Mouse (Mus musculus) granulocyte monocyte progenitor cell, adult 5-6 weeks (primary cell): ENCODE data around the gene Wfdc11. TPM values are rescaled to one million over a fixed set of nuclear protein-coding genes. Genes with fewer than 3 reads are reported as not detected.
A peak's percentile ranks its signal among the peaks of the same experiment; 100 is the strongest.
"Not testable (repeated sequence)": the region's sequence is repeated elsewhere in the genome, so short reads cannot be mapped to it uniquely, and the experiment has no call there.

Experiments used
- ATAC-seq: replicated peaks from 2 replicates; pipeline ENCODE4 v1.8.0; 2016; ENCODE audit warnings: mild to moderate bottlenecking, moderate TSS enrichment, inconsistent platforms; ENCODE audit not compliant: poor library complexity, severe bottlenecking
- total RNA-seq, 2 experiments: library from RNA; stranded (forward) in 1 of 2; stranded (reverse) in 1 of 2; fragments of 200-712, 200-1000 nt in 1 of 2; fragments of >200 nt in 1 of 2; fragmentation: Nextera tagmentation in 1 of 2; gene quantifications; 2 replicates each; pipeline ENCODE4 v1.2.3; 2014 to 2017

Gene Wfdc11
- total RNA-seq, 2 experiments from 2014 or later = not detected

GRCm38 (mm10) chr2:164641881-164642673 lies 31.8 kb downstream of the Wfdc11 start:
- ATAC-seq = no peak

GRCm38 (mm10) chr2:164641129-164641528 lies 32.8 kb downstream of the Wfdc11 start:
- ATAC-seq = peak; percentile 97

- no peak for ATAC-seq
Measured at GRCm38 (mm10) chr2:164638696-164639095, 35.2 kb downstream of the Wfdc11 start, which contains the start of gene Wfdc16. Gene Wfdc16 (minus strand): TSS chr2:164638796.

- no peak for ATAC-seq
Measured at GRCm38 (mm10) chr2:164635266-164635665, 38.6 kb downstream of the Wfdc11 start.

- no peak for ATAC-seq
Measured at GRCm38 (mm10) chr2:164621775-164622174, 52.1 kb downstream of the Wfdc11 start.

- ATAC-seq = no peak
Measured at GRCm38 (mm10) chr2:164619050-164619449, 54.8 kb downstream of the Wfdc11 start.

- ATAC-seq = no peak
Measured at GRCm38 (mm10) chr2:164615386-164615785, 58.5 kb downstream of the Wfdc11 start.

GRCm38 (mm10) chr2:164613471-164613870 lies 60.4 kb downstream of the Wfdc11 start, which contains the start of the genes Wfdc6b and Wfdc8:
Gene Wfdc6b (plus strand): TSS chr2:164613522.
Gene Wfdc8 (minus strand): TSS chr2:164613626.
- not testable (repeated sequence) for ATAC-seq

Other genes with a start within 250 kb of the Wfdc11 start
Only the 30 nearest of the 32 such genes appear.
- 30.4 and 35.3 TPM in 2 replicates for gene Sys1, start 217.1 kb downstream of the Wfdc11 start, total RNA-seq (2014; fragmentation: Nextera tagmentation)
- gene Sys1, start 217.1 kb downstream of the Wfdc11 start, total RNA-seq (2017) = 11.5 and 18.1 TPM in 2 replicates
- gene Gm20458, start 213.1 kb downstream of the Wfdc11 start, total RNA-seq (2014; fragmentation: Nextera tagmentation) = not detected in 2 replicates
- not detected in 2 replicates for gene Gm20458, start 213.1 kb downstream of the Wfdc11 start, total RNA-seq (2017)
- not detected in 2 replicates for gene Trp53tg5, start 200.4 kb downstream of the Wfdc11 start, total RNA-seq (2014; fragmentation: Nextera tagmentation)
- not detected in 2 replicates for gene Trp53tg5, start 200.4 kb downstream of the Wfdc11 start, total RNA-seq (2017)
- gene Dbndd2, start 188.0 kb downstream of the Wfdc11 start, total RNA-seq (2014; fragmentation: Nextera tagmentation) = 5.6 TPM in 1 of 2 replicates, not detected in the other
- 0.46 and 0.95 TPM in 2 replicates for gene Dbndd2, start 188.0 kb downstream of the Wfdc11 start, total RNA-seq (2017)
- 97.1 and 103 TPM in 2 replicates for gene Pigt, start 176.6 kb downstream of the Wfdc11 start, total RNA-seq (2014; fragmentation: Nextera tagmentation)
- gene Pigt, start 176.6 kb downstream of the Wfdc11 start, total RNA-seq (2017) = 27.2 and 27.5 TPM in 2 replicates
- not detected in 2 replicates for gene Wfdc2, start 111.7 kb downstream of the Wfdc11 start, total RNA-seq (2014; fragmentation: Nextera tagmentation)
- not detected in 2 replicates for gene Wfdc2, start 111.7 kb downstream of the Wfdc11 start, total RNA-seq (2017)
- not detected in 2 replicates for gene Spint3, start 100.6 kb downstream of the Wfdc11 start, total RNA-seq (2014; fragmentation: Nextera tagmentation)
- not detected in 2 replicates for gene Spint3, start 100.6 kb downstream of the Wfdc11 start, total RNA-seq (2017)
- gene Wfdc6a, start 88.6 kb downstream of the Wfdc11 start, total RNA-seq (2014; fragmentation: Nextera tagmentation) = not detected in 2 replicates
- not detected in 2 replicates for gene Wfdc6a, start 88.6 kb downstream of the Wfdc11 start, total RNA-seq (2017)
- not detected in 2 replicates for gene Eppin, start 80.5 kb downstream of the Wfdc11 start, total RNA-seq (2014; fragmentation: Nextera tagmentation)
- not detected in 2 replicates for gene Eppin, start 80.5 kb downstream of the Wfdc11 start, total RNA-seq (2017)
- gene Wfdc6b, start 60.6 kb downstream of the Wfdc11 start, total RNA-seq (2014; fragmentation: Nextera tagmentation) = not detected in 2 replicates
- gene Wfdc6b, start 60.6 kb downstream of the Wfdc11 start, total RNA-seq (2017) = not detected in 2 replicates
- gene Wfdc8, start 60.5 kb downstream of the Wfdc11 start, total RNA-seq (2014; fragmentation: Nextera tagmentation) = not detected in 2 replicates
- gene Wfdc8, start 60.5 kb downstream of the Wfdc11 start, total RNA-seq (2017) = not detected in 2 replicates
- gene Wfdc16, start 35.3 kb downstream of the Wfdc11 start, total RNA-seq (2014; fragmentation: Nextera tagmentation) = not detected in 2 replicates
- not detected in 2 replicates for gene Wfdc16, start 35.3 kb downstream of the Wfdc11 start, total RNA-seq (2017)
- gene Wfdc10, start 18.0 kb downstream of the Wfdc11 start, total RNA-seq (2014; fragmentation: Nextera tagmentation) = not detected in 2 replicates
- not detected in 2 replicates for gene Wfdc10, start 18.0 kb downstream of the Wfdc11 start, total RNA-seq (2017)
- gene Wfdc9, start 17.5 kb downstream of the Wfdc11 start, total RNA-seq (2014; fragmentation: Nextera tagmentation) = not detected in 2 replicates
- not detected in 2 replicates for gene Wfdc9, start 17.5 kb downstream of the Wfdc11 start, total RNA-seq (2017)
- gene Wfdc13, start 11.0 kb upstream of the Wfdc11 start, total RNA-seq (2014; fragmentation: Nextera tagmentation) = not detected in 2 replicates
- gene Wfdc13, start 11.0 kb upstream of the Wfdc11 start, total RNA-seq (2017) = not detected in 2 replicates
- gene Spint4, start 24.4 kb upstream of the Wfdc11 start, total RNA-seq (2014; fragmentation: Nextera tagmentation) = not detected in 2 replicates
- gene Spint4, start 24.4 kb upstream of the Wfdc11 start, total RNA-seq (2017) = not detected in 2 replicates
- not detected in 2 replicates for gene Spint5, start 41.2 kb upstream of the Wfdc11 start, total RNA-seq (2014; fragmentation: Nextera tagmentation)
- gene Spint5, start 41.2 kb upstream of the Wfdc11 start, total RNA-seq (2017) = not detected in 2 replicates
- gene Wfdc3, start 71.8 kb upstream of the Wfdc11 start, total RNA-seq (2014; fragmentation: Nextera tagmentation) = not detected in 2 replicates
- gene Wfdc3, start 71.8 kb upstream of the Wfdc11 start, total RNA-seq (2017) = not detected in 2 replicates
- 31.1 and 36.9 TPM in 2 replicates for gene Dnttip1, start 71.9 kb upstream of the Wfdc11 start, total RNA-seq (2014; fragmentation: Nextera tagmentation)
- 21.5 and 27.3 TPM in 2 replicates for gene Dnttip1, start 71.9 kb upstream of the Wfdc11 start, total RNA-seq (2017)
- 24.5 and 75.2 TPM in 2 replicates for gene Ube2c, start 95.8 kb upstream of the Wfdc11 start, total RNA-seq (2014; fragmentation: Nextera tagmentation)
- 112 and 138 TPM in 2 replicates for gene Ube2c, start 95.8 kb upstream of the Wfdc11 start, total RNA-seq (2017)
- gene Tnnc2, start 105.9 kb upstream of the Wfdc11 start, total RNA-seq (2014; fragmentation: Nextera tagmentation) = not detected in 2 replicates
- gene Tnnc2, start 105.9 kb upstream of the Wfdc11 start, total RNA-seq (2017) = not detected in 2 replicates
- not detected in 2 replicates for gene Snx21, start 111.7 kb upstream of the Wfdc11 start, total RNA-seq (2014; fragmentation: Nextera tagmentation)
- 0.17 and 0.77 TPM in 2 replicates for gene Snx21, start 111.7 kb upstream of the Wfdc11 start, total RNA-seq (2017)
- gene Acot8, start 130.8 kb upstream of the Wfdc11 start, total RNA-seq (2014; fragmentation: Nextera tagmentation) = 24.7 and 25.5 TPM in 2 replicates
- gene Acot8, start 130.8 kb upstream of the Wfdc11 start, total RNA-seq (2017) = 22.3 and 32.6 TPM in 2 replicates
- 2.7 and 4.1 TPM in 2 replicates for gene Zswim3, start 131.0 kb upstream of the Wfdc11 start, total RNA-seq (2014; fragmentation: Nextera tagmentation)
- gene Zswim3, start 131.0 kb upstream of the Wfdc11 start, total RNA-seq (2017) = 1.8 and 2.0 TPM in 2 replicates
- gene Zswim1, start 148.6 kb upstream of the Wfdc11 start, total RNA-seq (2014; fragmentation: Nextera tagmentation) = 5.8 and 7.0 TPM in 2 replicates
- gene Zswim1, start 148.6 kb upstream of the Wfdc11 start, total RNA-seq (2017) = 2.8 and 3.5 TPM in 2 replicates
- not detected in 2 replicates for gene Spata25, start 154.4 kb upstream of the Wfdc11 start, total RNA-seq (2014; fragmentation: Nextera tagmentation)
- not detected in 2 replicates for gene Spata25, start 154.4 kb upstream of the Wfdc11 start, total RNA-seq (2017)
- 89.0 and 135 TPM in 2 replicates for gene Ctsa, start 158.8 kb upstream of the Wfdc11 start, total RNA-seq (2014; fragmentation: Nextera tagmentation)
- 79.5 and 109 TPM in 2 replicates for gene Ctsa, start 158.8 kb upstream of the Wfdc11 start, total RNA-seq (2017)
- 6.1 and 8.7 TPM in 2 replicates for gene Neurl2, start 159.4 kb upstream of the Wfdc11 start, total RNA-seq (2014; fragmentation: Nextera tagmentation)
- gene Neurl2, start 159.4 kb upstream of the Wfdc11 start, total RNA-seq (2017) = 3.4 and 4.0 TPM in 2 replicates
- gene Pltp, start 183.6 kb upstream of the Wfdc11 start, total RNA-seq (2014; fragmentation: Nextera tagmentation) = not detected in 2 replicates
- gene Pltp, start 183.6 kb upstream of the Wfdc11 start, total RNA-seq (2017) = not detected in 2 replicates
- gene Pcif1, start 205.2 kb upstream of the Wfdc11 start, total RNA-seq (2014; fragmentation: Nextera tagmentation) = 36.7 and 50.8 TPM in 2 replicates
- gene Pcif1, start 205.2 kb upstream of the Wfdc11 start, total RNA-seq (2017) = 21.3 and 27.4 TPM in 2 replicates